Mouse (Mus musculus): ENCODE results near the gene Alpk1.

The Alpk1 gene

GRCm38 (mm10) chr3:127627151-127627955, 153.0 kb downstream of the Alpk1 start:
- no peak for DNase-seq

GRCm38 (mm10) chr3:127626524-127626923, 153.8 kb downstream of the Alpk1 start:
- no peak for DNase-seq

GRCm38 (mm10) chr3:127625701-127626399, 154.5 kb downstream of the Alpk1 start:
- DNase-seq: no peak

GRCm38 (mm10) chr3:127625296-127625695, 155.0 kb downstream of the Alpk1 start:
- peak; percentile 23 for DNase-seq
